Mouse (Mus musculus): ENCODE results near the gene Ugt1a6a. TPM values are rescaled to one million over a fixed set of nuclear protein-coding genes. Genes with fewer than 3 reads are reported as not detected.
A peak's percentile ranks its signal among the peaks of the same experiment; 100 is the strongest.

Gene Ugt1a6a
- polyA plus RNA-seq, 1 experiment from 2014 or later: 2.6 TPM

- no peaks in the 10 kb centered on the region; the same call in 1 of the 2 replicates for H3K4me1 ChIP-seq (replicated peaks)
- H3K36me3 ChIP-seq: no peaks in the 10 kb centered on the region
- H3K9ac ChIP-seq: no peak overlapping the region
- WGBS: 78% methylated on average over 2 of the region's 2 CpGs
- H3K27ac ChIP-seq (replicated peaks): no peak overlapping the region
- no peaks in the 10 kb centered on the region for H3K27me3 ChIP-seq
- peaks cover 9% of the 10 kb centered on the region; the same call in 1 of the 2 replicates for H3K9me3 ChIP-seq
- H3K4me3 ChIP-seq: no peak overlapping the region
- no peak overlapping the region for H3K4me2 ChIP-seq
- no peak for ATAC-seq (ENCODE audit: low read depth)
Measured at GRCm38 (mm10) chr1:88199996-88200395, 65.4 kb downstream of the Ugt1a6a start.

- peaks cover 9% of the 10 kb centered on the region; the same call in 1 of the 2 replicates for H3K9me3 ChIP-seq
- H3K36me3 ChIP-seq: no peaks in the 10 kb centered on the region
- H3K4me2 ChIP-seq: no peak within 1 kb of the TSS
- no peak for ATAC-seq (ENCODE audit: low read depth)
- H3K4me3 ChIP-seq: no peak within 1 kb of the TSS
- H3K27me3 ChIP-seq: no peaks in the 10 kb centered on the region
- H3K9ac ChIP-seq: no peak within 1 kb of the TSS
- 80% methylated on average over 7 of the region's 7 CpGs for WGBS
- H3K4me1 ChIP-seq (replicated peaks): no peaks in the 10 kb centered on the region; the same call in 1 of the 2 replicates
- no peak within 1 kb of the TSS for H3K27ac ChIP-seq (replicated peaks)
Measured at GRCm38 (mm10) chr1:88200456-88200855, 65.8 kb downstream of the Ugt1a6a start, which contains the start of gene Ugt1a2. Ugt1a2 (plus strand) TSS chr1:88200601.

- H3K9ac ChIP-seq: peak within 1 kb of the TSS; percentile 80
- H3K4me2 ChIP-seq: peak within 1 kb of the TSS; percentile 73
- no peaks in the 10 kb centered on the region for H3K27me3 ChIP-seq
- peaks cover 9% of the 10 kb centered on the region for H3K9me3 ChIP-seq
- peaks cover 5% of the 10 kb centered on the region; the same call in 1 of the 2 replicates for H3K4me1 ChIP-seq (replicated peaks)
- WGBS: 5% methylated on average over 62 of the region's 62 CpGs
- ATAC-seq (ENCODE audit: low read depth): peak; percentile 100
- no peaks in the 10 kb centered on the region for H3K36me3 ChIP-seq
- peak within 1 kb of the TSS; percentile 57; the same call in 1 of the 2 replicates for H3K27ac ChIP-seq (replicated peaks)
- peak within 1 kb of the TSS; percentile 47 for H3K4me3 ChIP-seq
Measured at GRCm38 (mm10) chr1:88205294-88205922, 70.8 kb downstream of the Ugt1a6a start, which contains the start of gene Dnajb3. Dnajb3 (minus strand) TSS chr1:88205782.

- no peak for ATAC-seq (ENCODE audit: low read depth)
- Histone ChIP-seq H3K36me3 (no peaks in the 10 kb centered on the region), H3K4me3 (no peak overlapping the region), H3K27ac (replicated peaks) (no peak overlapping the region), H3K9me3 (peaks cover 16% of the 10 kb centered on the region), H3K27me3 (no peaks in the 10 kb centered on the region), H3K4me1 (replicated peaks) (peaks cover 5% of the 10 kb centered on the region; the same call in 1 of the 2 replicates), H3K4me2 (no peak overlapping the region), H3K9ac (no peak overlapping the region)
- 84% methylated on average over 2 of the region's 2 CpGs for WGBS
Measured at GRCm38 (mm10) chr1:88206843-88207479, 72.4 kb downstream of the Ugt1a6a start.

GRCm38 (mm10) chr1:88211812-88212211, 77.2 kb downstream of the Ugt1a6a start, which contains the start of gene Ugt1a1:
Ugt1a1 (plus strand) TSS chr1:88211959.
- ATAC-seq (ENCODE audit: low read depth): no peak
- Histone ChIP-seq H3K9ac (no peak within 1 kb of the TSS), H3K27ac (replicated peaks) (no peak within 1 kb of the TSS), H3K36me3 (no peaks in the 10 kb centered on the region), H3K4me1 (replicated peaks) (no peaks in the 10 kb centered on the region), H3K4me3 (no peak within 1 kb of the TSS), H3K4me2 (no peak within 1 kb of the TSS), H3K27me3 (no peaks in the 10 kb centered on the region), H3K9me3 (peaks cover 53% of the 10 kb centered on the region)
- WGBS: 68% methylated on average over 8 of the region's 8 CpGs

GRCm38 (mm10) chr1:88212341-88213045, 77.9 kb downstream of the Ugt1a6a start:
- 0 out of 2 replicates have a peak, but pooled peaks have one; percentile 32 for ATAC-seq (ENCODE audit: low read depth)

GRCm38 (mm10) chr1:88213061-88213460, 78.5 kb downstream of the Ugt1a6a start:
- H3K4me2 ChIP-seq: no peak overlapping the region
- ATAC-seq (ENCODE audit: low read depth): no peak
- WGBS: 82% methylated on average over 1 of the region's 1 CpGs
- no peaks in the 10 kb centered on the region for H3K27me3 ChIP-seq
- peaks cover 62% of the 10 kb centered on the region for H3K9me3 ChIP-seq
- H3K36me3 ChIP-seq: no peaks in the 10 kb centered on the region
- H3K4me1 ChIP-seq (replicated peaks): no peaks in the 10 kb centered on the region
- no peak overlapping the region for H3K9ac ChIP-seq
- no peak overlapping the region for H3K27ac ChIP-seq (replicated peaks)
- no peak overlapping the region for H3K4me3 ChIP-seq

More at GRCm38 (mm10) chr1:88212341-88213045, 77.9 kb downstream of the Ugt1a6a start:
- no peaks in the 10 kb centered on the region for H3K4me1 ChIP-seq (replicated peaks)
- peaks cover 59% of the 10 kb centered on the region for H3K9me3 ChIP-seq
- no peak overlapping the region for H3K4me2 ChIP-seq
- H3K4me3 ChIP-seq: no peak overlapping the region
- no peaks in the 10 kb centered on the region for H3K36me3 ChIP-seq
- H3K9ac ChIP-seq: no peak overlapping the region
- H3K27ac ChIP-seq (replicated peaks): no peak overlapping the region
- no peaks in the 10 kb centered on the region for H3K27me3 ChIP-seq
- WGBS: 62% methylated on average over 8 of the region's 8 CpGs

GRCm38 (mm10) chr1:88213766-88214461, 79.3 kb downstream of the Ugt1a6a start:
- Histone ChIP-seq H3K4me1 (replicated peaks) (no peaks in the 10 kb centered on the region), H3K4me3 (no peak overlapping the region), H3K4me2 (no peak overlapping the region), H3K9me3 (peaks cover 62% of the 10 kb centered on the region), H3K36me3 (no peaks in the 10 kb centered on the region), H3K27me3 (no peaks in the 10 kb centered on the region), H3K9ac (no peak overlapping the region), H3K27ac (replicated peaks) (no peak overlapping the region)
- ATAC-seq (ENCODE audit: low read depth): no peak
- WGBS: 81% methylated on average over 2 of the region's 2 CpGs

GRCm38 (mm10) chr1:88214462-88214952, 79.9 kb downstream of the Ugt1a6a start:
- ATAC-seq (ENCODE audit: low read depth): no peak
- peaks cover 62% of the 10 kb centered on the region for H3K9me3 ChIP-seq
- H3K27me3 ChIP-seq: no peaks in the 10 kb centered on the region
- no peak overlapping the region for H3K4me2 ChIP-seq
- H3K36me3 ChIP-seq: no peaks in the 10 kb centered on the region
- 79% methylated on average over 2 of the region's 2 CpGs for whole genome bisulfite sequencing
- no peak overlapping the region for H3K4me3 ChIP-seq
- H3K9ac ChIP-seq: no peak overlapping the region
- H3K4me1 ChIP-seq (replicated peaks): no peaks in the 10 kb centered on the region
- no peak overlapping the region for H3K27ac ChIP-seq (replicated peaks)

GRCm38 (mm10) chr1:88215466-88216380, 81.1 kb downstream of the Ugt1a6a start:
- no peak overlapping the region for H3K4me2 ChIP-seq
- H3K27me3 ChIP-seq: no peaks in the 10 kb centered on the region
- H3K4me1 ChIP-seq (replicated peaks): no peaks in the 10 kb centered on the region
- ATAC-seq (ENCODE audit: low read depth): peak; percentile 20; the same call in 1 of the 2 replicates
- peaks cover 62% of the 10 kb centered on the region for H3K9me3 ChIP-seq
- no peak overlapping the region for H3K4me3 ChIP-seq
- H3K27ac ChIP-seq (replicated peaks): no peak overlapping the region
- 72% methylated on average over 10 of the region's 10 CpGs for WGBS
- H3K9ac ChIP-seq: no peak overlapping the region
- no peaks in the 10 kb centered on the region for H3K36me3 ChIP-seq

- H3K4me2 ChIP-seq: no peak overlapping the region
- WGBS: 55% methylated on average over 2 of the region's 2 CpGs
- H3K9me3 ChIP-seq: peaks cover 59% of the 10 kb centered on the region
- no peak overlapping the region for H3K27ac ChIP-seq (replicated peaks)
- ATAC-seq (ENCODE audit: low read depth): no peak
- H3K36me3 ChIP-seq: no peaks in the 10 kb centered on the region
- no peaks in the 10 kb centered on the region for H3K27me3 ChIP-seq
- no peak overlapping the region for H3K9ac ChIP-seq
- H3K4me3 ChIP-seq: no peak overlapping the region
- no peaks in the 10 kb centered on the region for H3K4me1 ChIP-seq (replicated peaks)
Measured at GRCm38 (mm10) chr1:88216551-88216950, 81.9 kb downstream of the Ugt1a6a start.

Data from neural tube, embryonic 13.5 days (tissue).